ENCODE assay signal across 9 mouse cellular contexts in genomic region chr5:130862302-130862701, GRCm38 (mm10).
DNase-seq lines count a peak whose midpoint lies in the region; ATAC-seq and TF ChIP-seq lines count a peak whose summit lies in the region.
"Had no signal": no experiment of that assay in that cellular context is flagged by ENCODE, and none has a peak within 500 bp of the region (broad histone marks: within the 10 kb centered on the region; RNA-seq: fewer than 3 reads in every experiment).

No protein-coding gene starts in this region.

- H3K4me1 ChIP-seq in hindbrain, postnatal 0 days (ENCODE audit: insufficient read depth, low read length) = no peaks in the 10 kb centered on the region
- no peaks in the 10 kb centered on the region for H3K4me1 ChIP-seq in limb, embryonic 11.5 days (ENCODE audit: control insufficient read depth, insufficient read depth, low read length)
- no peaks in the 10 kb centered on the region for H3K4me1 ChIP-seq in stomach, postnatal 0 days (replicated peaks; ENCODE audit: control insufficient read depth, insufficient read depth)
- H3K4me1 ChIP-seq: embryonic facial prominence, embryonic 12.5 days had no signal

- WGBS in hindbrain, postnatal 0 days = 63% methylated on average over 5 of the region's 5 CpGs
- 52% methylated on average over 5 of the region's 5 CpGs for WGBS in limb, embryonic 11.5 days
- 59% methylated on average over 5 of the region's 5 CpGs for WGBS in stomach, postnatal 0 days

- intact Hi-C loops in heart, postnatal 10 days (cut with DNase I) = loop anchor here (1.0 to 5.0 kb wide), 2 partner anchors 145 to 568 kb away; no protein-coding TSS in a partner anchor

- H3K4me2 ChIP-seq in hindbrain, postnatal 0 days (ENCODE audit: low read depth, low read length) = no peak overlapping the region
- no peak overlapping the region for H3K4me2 ChIP-seq in limb, embryonic 11.5 days (ENCODE audit: low read depth, severe bottlenecking)
- H3K4me2 ChIP-seq in stomach, postnatal 0 days (replicated peaks; ENCODE audit: low read depth) = no peak overlapping the region
- H3K4me2 ChIP-seq: embryonic facial prominence, embryonic 12.5 days had no signal

- DNase-seq in heart, postnatal 10 days = peak; percentile 39 to 60
- DNase-seq in heart, adult 9 months (ENCODE audit: low spot score in 2 of 2) = no peak
- peak; percentile 27 for DNase-seq in 3T3-L1 (ENCODE audit: low read depth, low spot score)
- peak; percentile 80 for DNase-seq in cerebellum, adult 9-10 months
- DNase-seq in hindbrain, postnatal 0 days (ENCODE audit: low spot score) = peak; percentile 82
- DNase-seq in limb, embryonic 11.5 days (ENCODE audit: low spot score) = peak; percentile 69
- DNase-seq in stomach, postnatal 0 days (ENCODE audit: low spot score) = peak; percentile 21
- no peak for DNase-seq in thymus, postnatal 10 days (ENCODE audit: low spot score in 2 of 2)

- no peaks in the 10 kb centered on the region for H3K27me3 ChIP-seq in hindbrain, postnatal 0 days (ENCODE audit: insufficient read depth, low read length)
- no peaks in the 10 kb centered on the region for H3K27me3 ChIP-seq in limb, embryonic 11.5 days (ENCODE audit: control insufficient read depth, insufficient read depth, low read length)
- no peaks in the 10 kb centered on the region for H3K27me3 ChIP-seq in stomach, postnatal 0 days (ENCODE audit: control insufficient read depth, insufficient read depth, low read length)
- H3K27me3 ChIP-seq: embryonic facial prominence, embryonic 12.5 days had no signal

- peak; percentile 24; the same call in 1 of the 2 replicates for ATAC-seq in hindbrain, postnatal 0 days
- ATAC-seq in limb, embryonic 11.5 days (ENCODE audit: insufficient number of reproducible peaks, low FRiP score, low TSS enrichment, low read depth) = no peak
- no peak for ATAC-seq in stomach, postnatal 0 days (ENCODE audit: low FRiP score, low TSS enrichment)

- H3K36me3 ChIP-seq in hindbrain, postnatal 0 days (ENCODE audit: insufficient read depth, low read length) = no peaks in the 10 kb centered on the region
- H3K36me3 ChIP-seq in limb, embryonic 11.5 days (ENCODE audit: control insufficient read depth, insufficient read depth, low read length) = no peaks in the 10 kb centered on the region
- no peaks in the 10 kb centered on the region for H3K36me3 ChIP-seq in stomach, postnatal 0 days (ENCODE audit: control insufficient read depth, insufficient read depth, low read length)
- H3K36me3 ChIP-seq: embryonic facial prominence, embryonic 12.5 days had no signal

- peak; percentile 82 for TF ChIP-seq CTCF in hindbrain, postnatal 0 days (IDR thresholded peaks at IDR 0.05; ENCODE audit: low read depth)
- TF ChIP-seq CTCF in stomach, postnatal 0 days (IDR thresholded peaks at IDR 0.05; ENCODE audit: low read depth) = peak; percentile 71

- H3K4me3 ChIP-seq in hindbrain, postnatal 0 days (ENCODE audit: low read length) = no peak overlapping the region
- no peak overlapping the region for H3K4me3 ChIP-seq in limb, embryonic 11.5 days (ENCODE audit: low read depth, low read length)
- no peak overlapping the region for H3K4me3 ChIP-seq in stomach, postnatal 0 days (ENCODE audit: low read depth, low read length)
- H3K4me3 ChIP-seq: embryonic facial prominence, embryonic 12.5 days had no signal

- H3K27ac ChIP-seq in hindbrain, postnatal 0 days = no peak overlapping the region
- no peak overlapping the region for H3K27ac ChIP-seq in limb, embryonic 11.5 days (replicated peaks; ENCODE audit: low read depth, low read length)
- H3K27ac ChIP-seq in stomach, postnatal 0 days (replicated peaks) = no peak overlapping the region
- H3K27ac ChIP-seq: embryonic facial prominence, embryonic 12.5 days had no signal

- H3K9me3 ChIP-seq in hindbrain, postnatal 0 days (ENCODE audit: low read length) = no peaks in the 10 kb centered on the region
- no peaks in the 10 kb centered on the region for H3K9me3 ChIP-seq in limb, embryonic 11.5 days (ENCODE audit: control insufficient read depth, low read length)
- H3K9me3 ChIP-seq in stomach, postnatal 0 days (ENCODE audit: control insufficient read depth, low read length) = no peaks in the 10 kb centered on the region
- H3K9me3 ChIP-seq: embryonic facial prominence, embryonic 12.5 days had no signal

- no peak overlapping the region for H3K9ac ChIP-seq in hindbrain, postnatal 0 days (replicated peaks; ENCODE audit: low read length)
- no peak overlapping the region for H3K9ac ChIP-seq in limb, embryonic 11.5 days (ENCODE audit: low read length)
- H3K9ac ChIP-seq in stomach, postnatal 0 days (ENCODE audit: low read length) = no peak overlapping the region
- H3K9ac ChIP-seq: embryonic facial prominence, embryonic 12.5 days had no signal

- no peak for TF ChIP-seq EP300 in stomach, postnatal 0 days (optimal IDR thresholded peaks at IDR 0.05)

Comparison
In these comparisons a context has a peak if more than half of its experiments do, and no peak if none do; other contexts are left out.
1. DNase-seq: peak in heart, postnatal 10 days (2 of 2), 3T3-L1 (single experiment), cerebellum, adult 9-10 months (single experiment), hindbrain, postnatal 0 days (single experiment), limb, embryonic 11.5 days (single experiment) and stomach, postnatal 0 days (single experiment); none in heart, adult 9 months (0 of 2) and thymus, postnatal 10 days (0 of 2).